Mouse (Mus musculus): Measurements from ENCODE around the gene Fam173b.

DNA sequence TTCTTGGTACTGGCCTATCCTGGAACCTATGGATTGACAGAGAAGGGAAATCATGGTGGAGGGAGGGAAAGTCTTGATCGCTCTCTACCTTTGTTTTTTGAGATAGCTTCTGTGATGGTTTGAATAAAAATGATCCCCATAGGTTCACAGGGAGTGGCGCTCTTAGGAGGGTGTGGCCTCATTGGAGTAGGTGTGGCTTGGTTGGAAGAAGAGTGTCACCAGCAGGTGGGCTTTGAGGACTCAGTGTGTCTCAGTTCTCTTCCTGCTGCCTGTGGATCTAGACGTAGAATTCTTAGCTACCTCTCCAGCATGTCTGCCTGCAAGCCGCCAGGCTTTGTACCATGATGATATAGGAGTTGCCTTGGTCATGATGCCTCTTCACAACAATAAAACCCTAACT is 39.7 kb upstream of the Fam173b start:
- TF ChIP-seq TAL1 (conservative IDR thresholded peaks at IDR 0.05; ENCODE audit: low read depth, low read length): no peak
- no peak for TF ChIP-seq GATA1 (IDR thresholded peaks at IDR 0.05; ENCODE audit: borderline replicate concordance, low read length)

Measured in G1E (cell line).